Mouse (Mus musculus) E14TG2a.4 (cell line): ENCODE data around the gene Dsp.

Experiments
- H3K27me3 ChIP-seq: 2 replicates; pipeline ENCODE4 v1.6.1; 2014; ENCODE audit warnings: low read length, control low read depth; ENCODE audit not compliant: insufficient read depth
- H3K36me3 ChIP-seq: 2 replicates; pipeline ENCODE4 v1.6.1; 2014; ENCODE audit warnings: low read length, control low read depth; ENCODE audit not compliant: insufficient read depth
- H3K4me1 ChIP-seq: replicated peaks from 2 replicates; pipeline ENCODE4 v1.6.1; 2014; ENCODE audit warnings: low read depth, low read length, control low read depth
- H3K4me3 ChIP-seq: replicated peaks from 2 replicates; pipeline ENCODE4 v1.5.1; 2014; ENCODE audit warnings: mild to moderate bottlenecking, low read length
- H3K9me3 ChIP-seq: 2 replicates; pipeline ENCODE4 v1.6.1; 2014; ENCODE audit warnings: low read length, control low read depth
- CTCF ChIP-seq: conservative IDR thresholded peaks from 2 replicates; pipeline ENCODE4 v1.5.1; 2014; ENCODE audit warnings: low read length
- NANOG ChIP-seq: IDR thresholded peaks from 2 replicates; pipeline ENCODE4 v1.6.1; 2014; ENCODE audit warnings: borderline replicate concordance, low read length, mixed read lengths
- POU5F1 ChIP-seq: IDR thresholded peaks from 2 replicates; pipeline ENCODE4 v1.6.1; 2014; ENCODE audit warnings: low read length, borderline replicate concordance

Dsp gene

GRCm38 (mm10) chr13:38151069-38151588 is at the start of gene Dsp:
Dsp (plus strand) TSS chr13:38151294.
- H3K36me3 ChIP-seq = no peaks in the 10 kb centered on the region
- peaks cover 44% of the 10 kb centered on the region for H3K4me1 ChIP-seq
- H3K4me3 ChIP-seq = peak within 1 kb of the TSS; percentile 80
- TF ChIP-seq NANOG (no peak), POU5F1 (no peak), CTCF (no peak)
- peaks cover 47% of the 10 kb centered on the region for H3K27me3 ChIP-seq
- no peaks in the 10 kb centered on the region for H3K9me3 ChIP-seq

GRCm38 (mm10) chr13:38103406-38103805 is 47.7 kb upstream of the Dsp start:
- Histone ChIP-seq H3K9me3 (no peaks in the 10 kb centered on the region), H3K27me3 (no peaks in the 10 kb centered on the region), H3K4me1 (peaks cover 55% of the 10 kb centered on the region), H3K4me3 (no peak overlapping the region), H3K36me3 (no peaks in the 10 kb centered on the region)
- TF ChIP-seq NANOG (no peak), POU5F1 (no peak), CTCF (no peak)

- no peak for TF ChIP-seq POU5F1
- no peak for TF ChIP-seq CTCF
- TF ChIP-seq NANOG = no peak
- peaks cover 59% of the 10 kb centered on the region for H3K4me1 ChIP-seq
These were observed 46.6 kb upstream of the Dsp start for GRCm38 (mm10) chr13:38104501-38104900.

GRCm38 (mm10) chr13:38109081-38109480 is 42.0 kb upstream of the Dsp start:
- TF ChIP-seq CTCF (no peak), NANOG (no peak; the same call in 1 of the 2 replicates), POU5F1 (no peak)
- no peaks in the 10 kb centered on the region for H3K9me3 ChIP-seq
- no peaks in the 10 kb centered on the region for H3K36me3 ChIP-seq
- H3K27me3 ChIP-seq = no peaks in the 10 kb centered on the region
- peak overlapping the region; percentile 8; the same call in 1 of the 2 replicates for H3K4me3 ChIP-seq
- H3K4me1 ChIP-seq = peaks cover 46% of the 10 kb centered on the region

More at GRCm38 (mm10) chr13:38104501-38104900, 46.6 kb upstream of the Dsp start:
- H3K27me3 ChIP-seq = no peaks in the 10 kb centered on the region
- no peaks in the 10 kb centered on the region for H3K9me3 ChIP-seq
- no peak overlapping the region for H3K4me3 ChIP-seq
- no peaks in the 10 kb centered on the region for H3K36me3 ChIP-seq

GRCm38 (mm10) chr13:38122321-38122720 is 28.8 kb upstream of the Dsp start:
- TF ChIP-seq NANOG = no peak
- TF ChIP-seq CTCF = no peak
- TF ChIP-seq POU5F1 = no peak
- no peaks in the 10 kb centered on the region for H3K27me3 ChIP-seq
- peaks cover 11% of the 10 kb centered on the region; the same call in 1 of the 2 replicates for H3K9me3 ChIP-seq
- no peak overlapping the region for H3K4me3 ChIP-seq
- H3K4me1 ChIP-seq = peaks cover 44% of the 10 kb centered on the region
- H3K36me3 ChIP-seq = no peaks in the 10 kb centered on the region

GRCm38 (mm10) chr13:38123666-38124065 is 27.4 kb upstream of the Dsp start:
- 0 out of 2 replicates have a peak overlapping the region, but pooled peaks have one; percentile 7 for H3K4me3 ChIP-seq
- H3K36me3 ChIP-seq = no peaks in the 10 kb centered on the region
- no peaks in the 10 kb centered on the region for H3K27me3 ChIP-seq
- no peak for TF ChIP-seq POU5F1
- no peak; the same call in 1 of the 2 replicates for TF ChIP-seq NANOG
- H3K9me3 ChIP-seq = peaks cover 4% of the 10 kb centered on the region; the same call in 1 of the 2 replicates
- H3K4me1 ChIP-seq = peaks cover 48% of the 10 kb centered on the region

- no peaks in the 10 kb centered on the region for H3K36me3 ChIP-seq
- H3K4me1 ChIP-seq = peaks cover 43% of the 10 kb centered on the region
- H3K9me3 ChIP-seq = no peaks in the 10 kb centered on the region
- H3K4me3 ChIP-seq = no peak overlapping the region
- TF ChIP-seq CTCF (no peak), POU5F1 (no peak), NANOG (no peak)
- H3K27me3 ChIP-seq = no peaks in the 10 kb centered on the region
These were observed 23.4 kb upstream of the Dsp start for GRCm38 (mm10) chr13:38127683-38128082.

- no peak for TF ChIP-seq CTCF
- TF ChIP-seq NANOG = no peak
- no peak for TF ChIP-seq POU5F1
- H3K27me3 ChIP-seq = no peaks in the 10 kb centered on the region
These were observed 22.8 kb upstream of the Dsp start for GRCm38 (mm10) chr13:38128246-38128645.

GRCm38 (mm10) chr13:38129492-38129891 is 21.6 kb upstream of the Dsp start:
- TF ChIP-seq CTCF (no peak), NANOG (no peak), POU5F1 (no peak)
- Histone ChIP-seq H3K27me3 (no peaks in the 10 kb centered on the region), H3K9me3 (no peaks in the 10 kb centered on the region), H3K4me3 (no peak overlapping the region), H3K36me3 (no peaks in the 10 kb centered on the region), H3K4me1 (peaks cover 41% of the 10 kb centered on the region)

More at GRCm38 (mm10) chr13:38128246-38128645, 22.8 kb upstream of the Dsp start:
- no peak overlapping the region for H3K4me3 ChIP-seq
- no peaks in the 10 kb centered on the region for H3K36me3 ChIP-seq
- H3K9me3 ChIP-seq = no peaks in the 10 kb centered on the region
- peaks cover 44% of the 10 kb centered on the region for H3K4me1 ChIP-seq
